Mouse (Mus musculus): Measurements from ENCODE around the gene Arntl2. TPM values are rescaled to one million over a fixed set of nuclear protein-coding genes. Genes with fewer than 3 reads are reported as not detected.

The Arntl2 gene
- total RNA-seq, 2 experiments from 2014 or later = 0.78 to 1.0 TPM

Other genes starting within 250 kb of the Arntl2 start
- gene Fgfr1op2, start 218.9 kb upstream of the Arntl2 start, total RNA-seq (2021) = 10 to 100 TPM; 65.1 to 73.0 TPM
- gene Ints13, start 218.2 kb upstream of the Arntl2 start, total RNA-seq (2021) = 10 to 100 TPM; 18.7 to 19.1 TPM
- 10 to 100 TPM; 46.6 to 48.5 TPM for gene Med21, start 153.5 kb upstream of the Arntl2 start, total RNA-seq (2021)
- 10 to 100 TPM; 15.8 to 18.0 TPM for gene Tm7sf3, start 153.2 kb upstream of the Arntl2 start, total RNA-seq (2021)
- 10 to 100 TPM; 12.8 to 13.7 TPM for gene Stk38l, start 71.1 kb upstream of the Arntl2 start, total RNA-seq (2021)
- gene Smco2, start 54.0 kb downstream of the Arntl2 start, total RNA-seq (2021) = 1 to 10 TPM; 2.5 to 3.4 TPM
- 100 to 1,000 TPM; 111 to 115 TPM for gene Ppfibp1, start 92.4 kb downstream of the Arntl2 start, total RNA-seq (2021)
- gene 1700034J05Rik, start 158.4 kb downstream of the Arntl2 start, total RNA-seq (2021) = not detected
- gene Rep15, start 236.5 kb downstream of the Arntl2 start, total RNA-seq (2021) = 1 to 10 TPM in 1 of 2 experiments, under 1 TPM in 1; 0.87 to 1.2 TPM
- 100 to 1,000 TPM; 195 to 200 TPM for gene Mrps35, start 246.7 kb downstream of the Arntl2 start, total RNA-seq (2021)